Mouse (Mus musculus) gastrocnemius, postnatal 4 days (tissue): ENCODE results near the gene Prc1. TPM values are rescaled to one million over a fixed set of nuclear protein-coding genes. Genes with fewer than 3 reads are reported as not detected.

Source experiments
- total RNA-seq, 2 experiments: library from RNA; stranded (reverse); gene quantifications; 2 replicates each; pipeline ENCODE4 v1.2.3; 2021

Gene Prc1
- total RNA-seq, 2 experiments from 2014 or later = 40.0 to 41.4 TPM

Other genes with a start within 250 kb of the Prc1 start
- gene Idh2, start 179.1 kb upstream of the Prc1 start, total RNA-seq = 100 to 1,000 TPM; 433 to 473 TPM
- 1 to 10 TPM; 5.4 to 5.6 TPM for gene Sema4b, start 107.6 kb upstream of the Prc1 start, total RNA-seq
- 10 to 100 TPM; 21.1 to 21.2 TPM for gene Cib1, start 61.6 kb upstream of the Prc1 start, total RNA-seq
- 1 to 10 TPM; 1.7 to 1.9 TPM for gene Gdpgp1, start 61.6 kb upstream of the Prc1 start, total RNA-seq
- gene Ttll13, start 48.1 kb upstream of the Prc1 start, total RNA-seq = under 1 TPM; 0.36 to 0.61 TPM
- gene Ngrn, start 33.2 kb upstream of the Prc1 start, total RNA-seq = 10 to 100 TPM; 24.4 to 24.6 TPM
- 1 to 10 TPM; 7.9 to 8.1 TPM for gene Vps33b, start 24.8 kb upstream of the Prc1 start, total RNA-seq
- gene Rccd1, start 30.0 kb downstream of the Prc1 start, total RNA-seq = 10 to 100 TPM in 1 of 2 experiments, 1 to 10 TPM in 1; 9.4 to 10.4 TPM
- 10 to 100 TPM; 18.4 to 19.4 TPM for gene Unc45a, start 46.6 kb downstream of the Prc1 start, total RNA-seq
- 10 to 100 TPM; 48.0 to 48.3 TPM for gene Hddc3, start 48.7 kb downstream of the Prc1 start, total RNA-seq
- 10 to 100 TPM; 87.2 to 91.1 TPM for gene Man2a2, start 76.9 kb downstream of the Prc1 start, total RNA-seq
- gene Fes, start 93.5 kb downstream of the Prc1 start, total RNA-seq = 10 to 100 TPM; 16.7 to 18.1 TPM
- gene Furin, start 111.0 kb downstream of the Prc1 start, total RNA-seq = 10 to 100 TPM; 73.8 to 77.6 TPM
- 10 to 100 TPM in 1 of 2 experiments, 1 to 10 TPM in 1; 8.3 to 10.7 TPM for gene Blm, start 240.7 kb downstream of the Prc1 start, total RNA-seq